ENCODE assay signal across 24 mouse cellular contexts in the genomic region with DNA sequence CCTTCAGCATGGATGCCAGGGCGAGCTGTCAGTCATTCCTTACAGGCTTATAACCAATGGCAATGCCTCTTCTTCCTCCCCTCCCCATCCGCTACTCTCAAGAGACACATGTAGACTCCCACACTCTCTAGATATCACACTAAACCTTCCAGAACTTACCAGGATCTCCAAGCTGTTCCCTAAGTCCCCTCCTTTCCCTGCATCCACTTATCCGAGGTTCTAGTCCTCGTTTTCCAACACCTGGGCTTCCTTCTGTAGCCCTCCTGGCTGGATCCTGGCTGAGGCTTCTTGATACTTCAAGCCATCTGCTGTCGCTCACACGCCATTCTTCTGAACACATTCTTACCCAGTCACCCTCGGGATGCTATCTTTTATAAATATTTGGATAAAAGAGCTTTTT.
"Had no signal": no experiment of that assay in that cellular context is flagged by ENCODE, and none has a peak within 500 bp of the region (broad histone marks: within the 10 kb centered on the region; RNA-seq: fewer than 3 reads in every experiment).

No protein-coding gene starts in this region.

- H3K4me3 ChIP-seq: heart, adult 2 months; heart, embryonic 13.5 days; heart, embryonic 15.5 days; hindbrain, embryonic 13.5 days; hindbrain, embryonic 15.5 days; kidney, embryonic 15.5 days; limb, embryonic 13.5 days; limb, embryonic 15.5 days; liver, embryonic 12.5 days had no signal

- H3K36me3 ChIP-seq: heart, embryonic 15.5 days; limb, embryonic 13.5 days; limb, embryonic 15.5 days had no signal

- H3K27me3 ChIP-seq: heart, embryonic 13.5 days; heart, embryonic 15.5 days; hindbrain, embryonic 13.5 days; hindbrain, embryonic 15.5 days; kidney, embryonic 15.5 days; limb, embryonic 13.5 days; limb, embryonic 15.5 days; liver, embryonic 12.5 days had no signal

- DNase-seq: forebrain, postnatal 0 days; gastrocnemius, postnatal 14 days; gastrocnemius, postnatal 36 days; heart, adult 11 months; heart, adult 2 months; heart, postnatal 14 days; heart, postnatal 36 days; kidney, adult 11 months; kidney, adult 2 months; kidney, adult 9 months; kidney, postnatal 14 days; kidney, postnatal 36 days; left cerebral cortex, postnatal 4 days had no signal

- H3K4me1 ChIP-seq: heart, embryonic 15.5 days; hindbrain, embryonic 13.5 days; hindbrain, embryonic 15.5 days; kidney, embryonic 15.5 days; limb, embryonic 13.5 days; limb, embryonic 15.5 days; liver, embryonic 12.5 days had no signal

- H3K9me3 ChIP-seq: heart, embryonic 13.5 days; heart, embryonic 15.5 days; hindbrain, embryonic 13.5 days; hindbrain, embryonic 15.5 days; kidney, embryonic 15.5 days; limb, embryonic 13.5 days; limb, embryonic 15.5 days; liver, embryonic 12.5 days had no signal

- H3K4me2 ChIP-seq: heart, embryonic 11.5 days; heart, embryonic 13.5 days; heart, embryonic 15.5 days; hindbrain, embryonic 13.5 days; hindbrain, embryonic 15.5 days; kidney, embryonic 15.5 days; limb, embryonic 13.5 days; limb, embryonic 15.5 days; liver, embryonic 12.5 days had no signal

- ATAC-seq: forebrain, postnatal 0 days; hindbrain, postnatal 0 days; liver, embryonic 12.5 days had no signal

- H3K27ac ChIP-seq: heart, adult 2 months; heart, embryonic 13.5 days; heart, embryonic 15.5 days; hindbrain, embryonic 13.5 days; hindbrain, embryonic 15.5 days; hindbrain, postnatal 0 days; kidney, embryonic 15.5 days; kidney, postnatal 0 days; limb, embryonic 13.5 days; limb, embryonic 15.5 days; liver, embryonic 12.5 days had no signal

- H3K9ac ChIP-seq: forebrain, postnatal 0 days; heart, embryonic 13.5 days; heart, embryonic 15.5 days; hindbrain, embryonic 13.5 days; hindbrain, embryonic 15.5 days; kidney, embryonic 15.5 days; limb, embryonic 13.5 days; limb, embryonic 15.5 days; liver, embryonic 12.5 days had no signal
